Mouse (Mus musculus) midbrain, postnatal 0 days (tissue): Measurements from ENCODE around the gene 1700057G04Rik. TPM values are rescaled to one million over a fixed set of nuclear protein-coding genes. Genes with fewer than 3 reads are reported as not detected.

Experiments used
- ATAC-seq: fragments of 200-750 bp; cut with Nextera tagmentation; 2 replicates; pipeline ENCODE4 v1.8.0; 2017; ENCODE audit warnings: moderate number of reproducible peaks, mild to moderate bottlenecking, moderate TSS enrichment, moderate library complexity; ENCODE audit not compliant: low FRiP score
- DNase-seq: peaks from one replicate; pipeline ENCODE4 v3.0.0-alpha.2; 2015; ENCODE audit warnings: low spot score
- H3K27ac ChIP-seq: fragments of 300-500 bp; sonication (generic); 2 replicates; pipeline ENCODE4 v1.5.1; 2014; ENCODE audit warnings: low read depth, mild to moderate bottlenecking, low read length, mixed read lengths
- H3K27me3 ChIP-seq: fragments of 300-500 bp; sonication (generic); 2 replicates; pipeline ENCODE4 v1.6.1; 2014; ENCODE audit warnings: low read length, control low read depth, mixed read lengths; ENCODE audit not compliant: insufficient read depth
- H3K36me3 ChIP-seq: fragments of 300-500 bp; sonication (generic); 2 replicates; pipeline ENCODE4 v1.6.1; 2014; ENCODE audit warnings: low read length, control low read depth, mixed read lengths; ENCODE audit not compliant: insufficient read depth
- H3K4me1 ChIP-seq: fragments of 300-500 bp; sonication (generic); 2 replicates; pipeline ENCODE4 v1.6.1; 2014; ENCODE audit warnings: mild to moderate bottlenecking, control low read depth, antibody characterized with exemption, low read length, mixed read lengths; ENCODE audit not compliant: insufficient read depth
- H3K4me2 ChIP-seq: fragments of 300-500 bp; sonication (generic); 2 replicates; pipeline ENCODE4 v1.6.1; 2014; ENCODE audit warnings: low read depth, mild to moderate bottlenecking, low read length, mixed read lengths; ENCODE audit not compliant: poor library complexity, severe bottlenecking
- H3K4me3 ChIP-seq: fragments of 300-500 bp; sonication (generic); 2 replicates; pipeline ENCODE4 v1.5.1; 2014; ENCODE audit warnings: low read depth, mild to moderate bottlenecking, low read length, moderate library complexity
- H3K9ac ChIP-seq: fragments of 300-500 bp; sonication (generic); replicated peaks from 2 replicates; pipeline ENCODE4 v1.6.1; 2014; ENCODE audit warnings: mild to moderate bottlenecking, low read length, moderate library complexity, mixed read lengths; ENCODE audit not compliant: poor library complexity, severe bottlenecking
- H3K9me3 ChIP-seq: fragments of 300-500 bp; sonication (generic); 2 replicates; pipeline ENCODE4 v1.6.1; 2016; ENCODE audit warnings: low read length, control low read depth
- CTCF ChIP-seq: IDR thresholded peaks from 2 replicates; pipeline ENCODE4 v1.5.1; 2016; ENCODE audit warnings: antibody characterized with exemption, mild to moderate bottlenecking
- WGBS: fragments of 180-500 bp; shearing (Covaris S2); extraction: QIAGEN DNeasy Blood & Tissue Kit; methylation state at CpG from one replicate; pipeline ENCODE4 v1.1.7; 2014; 5-methylcytosine and 5-hydroxymethylcytosine counted together
- microRNA-seq: library from miRNA; unstranded; fragments of <30 nt; microRNA quantifications from one replicate; pipeline ENCODE4, GENCODE M21; 2016; ENCODE audit warnings: borderline number of aligned reads
- polyA plus RNA-seq: library from polyadenylated mRNA; unstranded; fragments of >200 nt; fragmentation: Nextera tagmentation; extraction: Ambion mirVana; gene quantifications from 2 replicates; pipeline ENCODE4 v1.2.1, GENCODE M21; 2015
- total RNA-seq: library from RNA; depleted of rRNA; stranded (reverse); fragments of >200 nt; gene quantifications from 2 replicates; pipeline ENCODE4 v1.2.3, GENCODE M21; 2014; rRNA removed

1700057G04Rik gene
- total and polyA plus RNA-seq, 2 experiments from 2014 or later = not detected

DNA sequence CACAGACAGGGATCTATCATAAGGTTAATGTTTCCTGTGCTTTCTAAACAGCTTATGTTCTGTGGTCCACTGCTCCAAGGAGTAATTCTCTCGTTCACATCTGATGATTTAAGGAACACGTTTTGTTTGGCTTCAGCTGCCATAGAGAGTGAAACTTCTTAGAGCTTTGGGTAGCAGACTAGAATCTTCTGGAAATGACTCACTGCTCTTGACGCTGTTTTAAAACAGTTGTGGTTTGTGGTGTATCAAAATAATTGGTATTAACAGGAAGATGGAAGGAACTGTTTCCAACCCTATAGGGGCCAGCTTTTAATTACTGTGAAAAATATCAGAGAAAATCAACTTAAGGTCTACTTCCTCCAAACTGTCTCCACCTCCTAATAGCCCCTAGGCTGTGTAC is 75.2 kb downstream of the 1700057G04Rik start:
- no peak for DNase-seq
- Histone ChIP-seq H3K36me3 (no peaks in the 10 kb centered on the region), H3K9me3 (no peaks in the 10 kb centered on the region), H3K9ac (no peak overlapping the region), H3K4me2 (no peak overlapping the region), H3K4me3 (no peak overlapping the region), H3K27me3 (no peaks in the 10 kb centered on the region), H3K4me1 (no peaks in the 10 kb centered on the region), H3K27ac (no peak overlapping the region)
- TF ChIP-seq CTCF = no peak
- 75% methylated on average over 3 of the region's 3 CpGs for WGBS
- no peak for ATAC-seq

DNA sequence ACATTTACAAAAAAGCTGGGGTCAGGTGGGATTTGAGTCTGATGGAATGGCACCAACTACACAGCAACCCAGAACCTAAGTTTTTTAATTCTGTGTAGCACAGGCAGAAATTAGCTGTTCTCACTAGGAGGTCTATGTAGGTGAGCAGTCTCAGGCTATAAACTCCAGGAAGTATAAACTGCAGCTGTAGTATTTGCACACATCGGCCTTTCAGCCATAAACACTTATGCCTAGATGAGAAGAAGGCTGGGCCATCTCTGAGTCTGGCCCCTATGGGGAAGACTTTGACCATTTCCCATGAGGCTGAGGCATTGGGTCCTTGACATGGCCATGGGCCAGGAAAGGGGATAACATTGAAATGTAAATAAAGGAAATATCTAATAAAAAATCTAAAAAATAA is 76.7 kb downstream of the 1700057G04Rik start:
- H3K4me2 ChIP-seq = no peak overlapping the region
- no peaks in the 10 kb centered on the region for H3K27me3 ChIP-seq
- no peak overlapping the region for H3K4me3 ChIP-seq
- TF ChIP-seq CTCF = no peak
- DNase-seq (no peak), ATAC-seq (no peak)
- 84% methylated on average over 1 of the region's 1 CpGs for whole genome bisulfite sequencing
- no peak overlapping the region for H3K9ac ChIP-seq
- no peaks in the 10 kb centered on the region for H3K4me1 ChIP-seq
- H3K36me3 ChIP-seq = no peaks in the 10 kb centered on the region
- H3K9me3 ChIP-seq = no peaks in the 10 kb centered on the region
- no peak overlapping the region for H3K27ac ChIP-seq

DNA sequence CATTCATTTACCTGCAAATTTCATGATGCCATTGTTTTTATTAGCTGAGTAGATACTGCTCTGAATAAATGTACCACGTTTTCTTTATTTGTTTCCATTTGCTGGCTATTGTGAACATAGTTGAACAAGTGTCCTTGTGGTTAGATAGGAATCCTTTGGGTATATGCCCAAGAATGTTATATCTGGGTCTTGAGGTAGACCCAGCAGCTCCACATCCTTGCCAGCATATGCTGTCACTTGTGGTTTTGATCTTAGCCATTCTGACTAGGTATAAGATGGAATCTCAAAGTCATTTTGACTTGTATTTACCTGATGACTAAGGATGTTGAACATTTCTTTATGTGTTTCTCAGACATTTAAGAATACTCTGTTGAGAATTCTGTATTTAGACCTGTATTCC is 77.7 kb downstream of the 1700057G04Rik start:
- no peaks in the 10 kb centered on the region for H3K36me3 ChIP-seq
- TF ChIP-seq CTCF = no peak
- H3K4me2 ChIP-seq = no peak overlapping the region
- no peak overlapping the region for H3K9ac ChIP-seq
- H3K4me3 ChIP-seq = no peak overlapping the region
- H3K9me3 ChIP-seq = no peaks in the 10 kb centered on the region
- H3K4me1 ChIP-seq = no peaks in the 10 kb centered on the region
- 71% methylated on average over 1 of the region's 1 CpGs for WGBS
- DNase-seq (no peak), ATAC-seq (no peak)
- no peak overlapping the region for H3K27ac ChIP-seq
- no peaks in the 10 kb centered on the region for H3K27me3 ChIP-seq

DNA sequence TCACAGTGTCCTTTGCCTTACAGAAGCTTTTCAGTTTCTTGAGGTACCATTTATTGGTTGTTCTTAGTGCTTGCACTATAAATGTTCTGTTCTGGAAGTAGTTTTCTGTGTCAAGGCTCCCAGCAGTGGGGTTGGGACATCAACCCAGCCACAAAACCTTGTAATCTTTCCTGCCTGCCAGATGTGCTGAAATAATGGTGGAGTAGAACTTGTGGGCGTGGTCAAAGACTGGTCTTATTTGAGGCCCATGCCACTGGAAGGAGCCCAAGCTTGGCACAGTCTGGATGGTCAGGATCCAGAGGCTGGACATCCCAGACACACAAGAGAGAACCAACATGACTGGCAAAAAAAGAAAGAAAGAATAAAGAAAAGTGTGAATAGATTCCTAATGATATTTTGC is 78.2 kb downstream of the 1700057G04Rik start:
- no peak overlapping the region for H3K27ac ChIP-seq
- H3K4me2 ChIP-seq = no peak overlapping the region
- no peaks in the 10 kb centered on the region for H3K4me1 ChIP-seq
- H3K9me3 ChIP-seq = no peaks in the 10 kb centered on the region
- WGBS = 100% methylated on average over 1 of the region's 1 CpGs
- ATAC-seq (no peak), DNase-seq (no peak)
- H3K4me3 ChIP-seq = no peak overlapping the region
- no peaks in the 10 kb centered on the region for H3K27me3 ChIP-seq
- H3K9ac ChIP-seq = no peak overlapping the region
- no peak for TF ChIP-seq CTCF
- no peaks in the 10 kb centered on the region for H3K36me3 ChIP-seq

DNA sequence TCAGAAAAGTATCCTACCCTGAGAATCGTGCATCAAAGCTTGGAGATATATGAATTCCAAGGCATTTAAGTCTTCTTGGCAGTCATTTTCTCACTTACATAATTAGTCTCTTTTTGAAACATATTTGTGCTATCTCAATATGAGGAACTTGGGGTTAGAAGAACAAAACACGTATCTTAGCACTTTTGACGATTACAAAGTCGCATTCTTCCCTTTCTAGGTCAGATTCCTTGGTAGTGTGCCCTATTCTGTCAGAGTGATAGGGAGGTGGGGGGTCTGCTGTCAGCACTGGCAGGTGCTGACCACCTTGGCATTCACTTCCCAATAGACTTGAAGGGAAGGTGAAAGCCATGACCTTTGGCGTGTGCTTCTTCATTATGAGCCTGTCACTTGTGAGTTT is 93.5 kb downstream of the 1700057G04Rik start:
- no peaks in the 10 kb centered on the region for H3K9me3 ChIP-seq
- ATAC-seq (no peak), DNase-seq (no peak)
- 86% methylated on average over 5 of the region's 5 CpGs for WGBS
- no peak overlapping the region for H3K27ac ChIP-seq
- no peak for TF ChIP-seq CTCF
- no peaks in the 10 kb centered on the region for H3K36me3 ChIP-seq
- no peak overlapping the region for H3K9ac ChIP-seq
- no peak overlapping the region for H3K4me2 ChIP-seq
- H3K27me3 ChIP-seq = no peaks in the 10 kb centered on the region
- H3K4me3 ChIP-seq = no peak overlapping the region
- H3K4me1 ChIP-seq = no peaks in the 10 kb centered on the region

Small RNA genes within 50 kb of the gene (microRNA-seq; reads per million reads assigned to microRNA genes)
- not detected for gene Mir6386

Other genes starting within 250 kb of the 1700057G04Rik start
- gene Plscr5, start 116.4 kb upstream of the 1700057G04Rik start, total RNA-seq = 0.47 TPM in 1 of 2 replicates, not detected in the other
- gene Plscr5, start 116.4 kb upstream of the 1700057G04Rik start, polyA plus RNA-seq = 0.79 and 0.85 TPM in 2 replicates
- gene Plscr1, start 59.6 kb upstream of the 1700057G04Rik start, total RNA-seq = 6.3 and 6.6 TPM in 2 replicates
- gene Plscr1, start 59.6 kb upstream of the 1700057G04Rik start, polyA plus RNA-seq = 6.7 and 8.5 TPM in 2 replicates
- 1.9 TPM in 2 replicates for gene Plscr2, start 33.8 kb upstream of the 1700057G04Rik start, total RNA-seq
- 1.5 and 1.8 TPM in 2 replicates for gene Plscr2, start 33.8 kb upstream of the 1700057G04Rik start, polyA plus RNA-seq
- gene Plscr4, start 148.0 kb downstream of the 1700057G04Rik start, total RNA-seq = 1.8 and 2.1 TPM in 2 replicates
- gene Plscr4, start 148.0 kb downstream of the 1700057G04Rik start, polyA plus RNA-seq = 3.0 and 3.2 TPM in 2 replicates
- gene Plod2, start 232.8 kb downstream of the 1700057G04Rik start, total RNA-seq = 13.4 and 15.2 TPM in 2 replicates
- gene Plod2, start 232.8 kb downstream of the 1700057G04Rik start, polyA plus RNA-seq = 5.3 and 6.3 TPM in 2 replicates